Mouse (Mus musculus) midbrain, embryonic 12.5 days (tissue): ENCODE measurements around the gene Cenpm. TPM values are rescaled to one million over a fixed set of nuclear protein-coding genes. Genes with fewer than 3 reads are reported as not detected.

ENCODE experiments used
- ATAC-seq: fragments of 200-750 bp; cut with Nextera tagmentation; 2 replicates; pipeline ENCODE4 v1.8.0; 2017; ENCODE audit warnings: low read depth, moderate TSS enrichment, moderate library complexity; ENCODE audit not compliant: low FRiP score
- H3K27ac ChIP-seq: fragments of 300-500 bp; sonication (generic); replicated peaks from 2 replicates; pipeline ENCODE4 v1.5.1; 2016; ENCODE audit warnings: mild to moderate bottlenecking
- H3K27me3 ChIP-seq: fragments of 300-500 bp; sonication (generic); 2 replicates; pipeline ENCODE4 v1.6.1; 2016; ENCODE audit warnings: mild to moderate bottlenecking
- H3K36me3 ChIP-seq: fragments of 300-500 bp; sonication (generic); 2 replicates; pipeline ENCODE4 v1.6.1; 2016
- H3K4me1 ChIP-seq: fragments of 300-500 bp; sonication (generic); 2 replicates; pipeline ENCODE4 v1.6.1; 2016
- H3K4me2 ChIP-seq: fragments of 300-500 bp; sonication (generic); replicated peaks from 2 replicates; pipeline ENCODE4 v1.6.1; 2016; ENCODE audit warnings: mild to moderate bottlenecking, moderate library complexity
- H3K4me3 ChIP-seq: fragments of 300-500 bp; sonication (generic); 2 replicates; pipeline ENCODE4 v1.5.1; 2016; ENCODE audit warnings: mild to moderate bottlenecking
- H3K9ac ChIP-seq: fragments of 300-500 bp; sonication (generic); replicated peaks from 2 replicates; pipeline ENCODE4 v1.6.1; 2016; ENCODE audit warnings: mild to moderate bottlenecking, moderate library complexity
- H3K9me3 ChIP-seq: fragments of 300-500 bp; sonication (generic); 2 replicates; pipeline ENCODE4 v1.6.1; 2016; ENCODE audit warnings: mild to moderate bottlenecking
- WGBS: fragments of 180-500 bp; shearing (Covaris S2); methylation state at CpG from one replicate; pipeline ENCODE4 v1.1.7; 2016; 5-methylcytosine and 5-hydroxymethylcytosine counted together
- polyA plus RNA-seq: library from polyadenylated mRNA; unstranded; fragments of >200 nt; fragmentation: Nextera tagmentation; extraction: Ambion mirVana; gene quantifications from 2 replicates; pipeline ENCODE4 v1.2.1, GENCODE M21; 2016

Gene Cenpm
- polyA plus RNA-seq, 1 experiment from 2014 or later = 61.9 TPM

- Histone ChIP-seq H3K4me3 (peak overlapping the region; percentile 41), H3K27me3 (peaks cover 99% of the 10 kb centered on the region), H3K4me2 (peak overlapping the region; percentile 62), H3K4me1 (peaks cover 44% of the 10 kb centered on the region), H3K27ac (no peak overlapping the region), H3K9me3 (no peaks in the 10 kb centered on the region), H3K9ac (peak overlapping the region; percentile 37; the same call in 1 of the 2 replicates), H3K36me3 (no peaks in the 10 kb centered on the region)
- peak; percentile 41 for ATAC-seq
- under 1% methylated on average over 93 of the region's 112 CpGs for WGBS
Measured at GRCm38 (mm10) chr15:82211911-82212751, 32.4 kb downstream of the Cenpm start.

GRCm38 (mm10) chr15:82211281-82211680, 33.3 kb downstream of the Cenpm start:
- Histone ChIP-seq H3K27ac (no peak overlapping the region), H3K9ac (no peak overlapping the region), H3K4me2 (peak overlapping the region; percentile 62), H3K27me3 (peaks cover 99% of the 10 kb centered on the region), H3K36me3 (peaks cover 4% of the 10 kb centered on the region), H3K4me1 (peaks cover 44% of the 10 kb centered on the region), H3K4me3 (peak overlapping the region; percentile 41), H3K9me3 (no peaks in the 10 kb centered on the region)
- 5% methylated on average over 10 of the region's 11 CpGs for WGBS
- ATAC-seq = no peak

GRCm38 (mm10) chr15:82210801-82211200, 33.7 kb downstream of the Cenpm start:
- Histone ChIP-seq H3K9ac (no peak overlapping the region), H3K27ac (no peak overlapping the region), H3K4me2 (no peak overlapping the region), H3K9me3 (no peaks in the 10 kb centered on the region), H3K4me3 (no peak overlapping the region), H3K4me1 (peaks cover 46% of the 10 kb centered on the region), H3K36me3 (peaks cover 9% of the 10 kb centered on the region), H3K27me3 (peaks cover 99% of the 10 kb centered on the region)
- no peak for ATAC-seq
- whole genome bisulfite sequencing = 35% methylated on average over 1 of the region's 1 CpGs

- WGBS = 81% methylated on average over 13 of the region's 13 CpGs
- Histone ChIP-seq H3K4me1 (peaks cover 49% of the 10 kb centered on the region), H3K27ac (no peak overlapping the region), H3K9ac (no peak overlapping the region), H3K4me3 (no peak overlapping the region), H3K36me3 (peaks cover 22% of the 10 kb centered on the region), H3K27me3 (peaks cover 99% of the 10 kb centered on the region), H3K4me2 (no peak overlapping the region), H3K9me3 (no peaks in the 10 kb centered on the region)
- ATAC-seq = no peak
Measured at GRCm38 (mm10) chr15:82209295-82210050, 35.1 kb downstream of the Cenpm start.

- WGBS = 83% methylated on average over 8 of the region's 8 CpGs
Measured at GRCm38 (mm10) chr15:82208307-82208706, 36.2 kb downstream of the Cenpm start.

GRCm38 (mm10) chr15:82207504-82208219, 36.9 kb downstream of the Cenpm start:
- H3K9ac ChIP-seq = no peak overlapping the region
- H3K4me3 ChIP-seq = no peak overlapping the region
- 0 out of 2 replicates have a peak overlapping the region, but pooled peaks have one; percentile 11 for H3K4me2 ChIP-seq
- 8% methylated on average over 30 of the region's 30 CpGs for WGBS
- peaks cover 86% of the 10 kb centered on the region for H3K27me3 ChIP-seq
- no peak for ATAC-seq
- peaks cover 40% of the 10 kb centered on the region for H3K36me3 ChIP-seq
- H3K9me3 ChIP-seq = no peaks in the 10 kb centered on the region
- peaks cover 56% of the 10 kb centered on the region for H3K4me1 ChIP-seq
- H3K27ac ChIP-seq = no peak overlapping the region

More at GRCm38 (mm10) chr15:82208307-82208706, 36.2 kb downstream of the Cenpm start:
- Histone ChIP-seq H3K4me1 (peaks cover 58% of the 10 kb centered on the region), H3K9me3 (no peaks in the 10 kb centered on the region), H3K27ac (no peak overlapping the region), H3K4me2 (no peak overlapping the region), H3K36me3 (peaks cover 33% of the 10 kb centered on the region), H3K4me3 (no peak overlapping the region), H3K27me3 (peaks cover 89% of the 10 kb centered on the region), H3K9ac (no peak overlapping the region)
- no peak for ATAC-seq

GRCm38 (mm10) chr15:82207105-82207459, 37.5 kb downstream of the Cenpm start:
- peak overlapping the region; percentile 11; the same call in 1 of the 2 replicates for H3K4me2 ChIP-seq
- no peak overlapping the region for H3K9ac ChIP-seq
- peaks cover 45% of the 10 kb centered on the region for H3K36me3 ChIP-seq
- peaks cover 51% of the 10 kb centered on the region for H3K4me1 ChIP-seq
- no peak overlapping the region for H3K4me3 ChIP-seq
- no peak overlapping the region for H3K27ac ChIP-seq
- H3K27me3 ChIP-seq = peaks cover 80% of the 10 kb centered on the region
- no peak for ATAC-seq
- WGBS = 12% methylated on average over 34 of the region's 34 CpGs
- no peaks in the 10 kb centered on the region for H3K9me3 ChIP-seq

- H3K4me1 ChIP-seq = peaks cover 45% of the 10 kb centered on the region
- H3K4me2 ChIP-seq = no peak overlapping the region
- H3K9ac ChIP-seq = no peak overlapping the region
- H3K27me3 ChIP-seq = peaks cover 75% of the 10 kb centered on the region
- 58% methylated on average over 9 of the region's 9 CpGs for WGBS
- ATAC-seq = peak; percentile 45
- no peak overlapping the region for H3K4me3 ChIP-seq
- peaks cover 51% of the 10 kb centered on the region for H3K36me3 ChIP-seq
- H3K9me3 ChIP-seq = no peaks in the 10 kb centered on the region
- H3K27ac ChIP-seq = no peak overlapping the region
Measured at GRCm38 (mm10) chr15:82206365-82207104, 38.0 kb downstream of the Cenpm start.

GRCm38 (mm10) chr15:82204680-82205371, 39.7 kb downstream of the Cenpm start:
- Histone ChIP-seq H3K27ac (peak overlapping the region; percentile 50; the same call in 1 of the 2 replicates), H3K4me3 (no peak overlapping the region), H3K4me2 (no peak overlapping the region), H3K36me3 (peaks cover 65% of the 10 kb centered on the region), H3K4me1 (peaks cover 35% of the 10 kb centered on the region), H3K27me3 (peaks cover 58% of the 10 kb centered on the region), H3K9me3 (no peaks in the 10 kb centered on the region), H3K9ac (no peak overlapping the region)
- 73% methylated on average over 8 of the region's 10 CpGs for WGBS
- no peak for ATAC-seq

GRCm38 (mm10) chr15:82203611-82204351, 40.8 kb downstream of the Cenpm start:
- Histone ChIP-seq H3K27me3 (peaks cover 48% of the 10 kb centered on the region), H3K4me3 (no peak overlapping the region), H3K9ac (no peak overlapping the region), H3K36me3 (peaks cover 76% of the 10 kb centered on the region), H3K4me1 (peaks cover 35% of the 10 kb centered on the region), H3K4me2 (no peak overlapping the region), H3K27ac (peak overlapping the region; percentile 50; the same call in 1 of the 2 replicates), H3K9me3 (no peaks in the 10 kb centered on the region)
- WGBS = 70% methylated on average over 20 of the region's 20 CpGs
- no peak for ATAC-seq
